Mouse (Mus musculus) monocyte, adult 2 months (primary cell): Measurements from ENCODE around the gene Zfp319.

Experiments
- DNase-seq, 2 experiments: peaks; one replicate each; pipeline ENCODE4 v3.0.0; 2022; ENCODE audit warnings: low spot score in 2 of 2, low read depth in 1 of 2

The Zfp319 gene

GRCm38 (mm10) chr8:95352151-95352870 is 20.6 kb upstream of the Zfp319 start, which contains the start of gene Mmp15:
TSS of gene Mmp15 (plus strand) at chr8:95352268.
- DNase-seq: no peak

- no peak for DNase-seq
Measured at GRCm38 (mm10) chr8:95351461-95351860, 19.7 kb upstream of the Zfp319 start.

GRCm38 (mm10) chr8:95348811-95349630 is 17.3 kb upstream of the Zfp319 start:
- no peak for DNase-seq

- no peak for DNase-seq
Measured at GRCm38 (mm10) chr8:95348356-95348755, 16.6 kb upstream of the Zfp319 start.

- no peak for DNase-seq
Measured at GRCm38 (mm10) chr8:95346643-95347545, 15.1 kb upstream of the Zfp319 start.

- no peak for DNase-seq
Measured at GRCm38 (mm10) chr8:95344668-95345067, 12.9 kb upstream of the Zfp319 start.

GRCm38 (mm10) chr8:95341721-95342120 is 10.0 kb upstream of the Zfp319 start:
- DNase-seq: no peak

GRCm38 (mm10) chr8:95336363-95336762 is 4.6 kb upstream of the Zfp319 start:
- no peak for DNase-seq

GRCm38 (mm10) chr8:95335706-95336105 is 4.0 kb upstream of the Zfp319 start:
- DNase-seq: no peak

GRCm38 (mm10) chr8:95332437-95333199 is 868 bp upstream of the Zfp319 start:
- DNase-seq: no peak

- DNase-seq: no peak
Measured at GRCm38 (mm10) chr8:95331156-95331719, 512 bp downstream of the Zfp319 start.

GRCm38 (mm10) chr8:95330367-95330766 is 1.4 kb downstream of the Zfp319 start:
- no peak for DNase-seq

- no peak for DNase-seq
Measured at GRCm38 (mm10) chr8:95327866-95328465, 3.8 kb downstream of the Zfp319 start.

GRCm38 (mm10) chr8:95326822-95327221 is 4.9 kb downstream of the Zfp319 start:
- DNase-seq: no peak

GRCm38 (mm10) chr8:95324646-95325045 is 7.1 kb downstream of the Zfp319 start:
- no peak for DNase-seq

GRCm38 (mm10) chr8:95323201-95323600 is 8.5 kb downstream of the Zfp319 start:
- no peak for DNase-seq

GRCm38 (mm10) chr8:95320224-95321139 is 11.3 kb downstream of the Zfp319 start:
- no peak for DNase-seq

- DNase-seq: no peak
Measured at GRCm38 (mm10) chr8:95315350-95315749, 16.4 kb downstream of the Zfp319 start.

GRCm38 (mm10) chr8:95314707-95315106 is 17.0 kb downstream of the Zfp319 start:
- no peak for DNase-seq
